Mouse (Mus musculus) forebrain, embryonic 14.5 days (tissue): Measurements from ENCODE around the gene Zfyve16. TPM values are rescaled to one million over a fixed set of nuclear protein-coding genes. Genes with fewer than 3 reads are reported as not detected.

ENCODE experiments used
- ATAC-seq: fragments of 200-750 bp; cut with Nextera tagmentation; 2 replicates; pipeline ENCODE4 v1.8.0; 2017; ENCODE audit warnings: mild to moderate bottlenecking, moderate library complexity
- DNase-seq: peaks from one replicate; pipeline ENCODE4 v3.0.0-alpha.2; 2015; ENCODE audit warnings: low spot score
- H3K27ac ChIP-seq: fragments of 300-500 bp; sonication (generic); 2 replicates; pipeline ENCODE4 v1.5.1; 2014; ENCODE audit warnings: low read depth, mild to moderate bottlenecking, control low read depth, low read length, moderate library complexity
- H3K27me3 ChIP-seq: fragments of 300-500 bp; sonication (generic); replicated peaks from 2 replicates; pipeline ENCODE4 v1.6.1; 2014; ENCODE audit warnings: low read length, control low read depth, mixed read lengths; ENCODE audit not compliant: control insufficient read depth, insufficient read depth
- H3K36me3 ChIP-seq: fragments of 300-500 bp; sonication (generic); 2 replicates; pipeline ENCODE4 v1.6.1; 2014; ENCODE audit warnings: low read length, control low read depth; ENCODE audit not compliant: control insufficient read depth, insufficient read depth
- H3K4me1 ChIP-seq: fragments of 300-500 bp; sonication (generic); 2 replicates; pipeline ENCODE4 v1.6.1; 2014; ENCODE audit warnings: antibody characterized with exemption, low read length, control low read depth; ENCODE audit not compliant: control insufficient read depth, insufficient read depth
- H3K4me2 ChIP-seq: fragments of 300-500 bp; sonication (generic); 2 replicates; pipeline ENCODE4 v1.6.1; 2014; ENCODE audit warnings: mild to moderate bottlenecking, control low read depth, low read length
- H3K4me3 ChIP-seq: fragments of 300-500 bp; sonication (generic); 2 replicates; pipeline ENCODE4 v1.5.1; 2014; ENCODE audit warnings: low read depth, low read length, control low read depth
- H3K9ac ChIP-seq: fragments of 300-500 bp; sonication (generic); 2 replicates; pipeline ENCODE4 v1.6.1; 2014; ENCODE audit warnings: mild to moderate bottlenecking, low read length, control low read depth, moderate library complexity
- H3K9me3 ChIP-seq: fragments of 300-500 bp; sonication (generic); replicated peaks from 2 replicates; pipeline ENCODE4 v1.6.1; 2016; ENCODE audit warnings: low read length, control low read depth, mixed read lengths; ENCODE audit not compliant: control insufficient read depth
- WGBS: fragments of 180-500 bp; shearing (Covaris S2); extraction: QIAGEN DNeasy Blood & Tissue Kit; methylation state at CpG from one replicate; pipeline ENCODE4 v1.1.7; 2014; 5-methylcytosine and 5-hydroxymethylcytosine counted together
- polyA plus RNA-seq: library from polyadenylated mRNA; unstranded; fragments of >200 nt; fragmentation: Nextera tagmentation; extraction: Ambion mirVana; gene quantifications from 2 replicates; pipeline ENCODE4 v1.2.1, GENCODE M21; 2014

The Zfyve16 gene
- polyA plus RNA-seq, 1 experiment from 2014 or later, result 9.4 TPM

GRCm38 (mm10) chr13:92539126-92539525, 8.5 kb upstream of the Zfyve16 start:
- Histone ChIP-seq H3K4me3 (no peak overlapping the region), H3K9ac (no peak overlapping the region), H3K4me2 (no peak overlapping the region), H3K4me1 (no peaks in the 10 kb centered on the region), H3K9me3 (no peaks in the 10 kb centered on the region), H3K27me3 (no peaks in the 10 kb centered on the region), H3K36me3 (no peaks in the 10 kb centered on the region), H3K27ac (no peak overlapping the region)
- ATAC-seq (no peak), DNase-seq (no peak)
- 35% methylated on average over 4 of the region's 4 CpGs for WGBS

- no peaks in the 10 kb centered on the region for H3K36me3 ChIP-seq
- H3K27ac ChIP-seq, result no peak overlapping the region
- peaks cover 4% of the 10 kb centered on the region for H3K4me1 ChIP-seq
- H3K4me2 ChIP-seq, result no peak overlapping the region
- no peak for ATAC-seq
- no peak overlapping the region for H3K9ac ChIP-seq
- no peak overlapping the region for H3K4me3 ChIP-seq
- no peaks in the 10 kb centered on the region for H3K27me3 ChIP-seq
- no peak for DNase-seq
- no peaks in the 10 kb centered on the region for H3K9me3 ChIP-seq
- 49% methylated on average over 2 of the region's 2 CpGs for WGBS
These were observed 3.1 kb upstream of the Zfyve16 start for GRCm38 (mm10) chr13:92533801-92534200.

- ATAC-seq, result no peak
- no peak for DNase-seq
- H3K36me3 ChIP-seq, result no peaks in the 10 kb centered on the region
- 72% methylated on average over 2 of the region's 2 CpGs for WGBS
- no peak overlapping the region for H3K4me2 ChIP-seq
- H3K27ac ChIP-seq, result no peak overlapping the region
- no peak overlapping the region for H3K4me3 ChIP-seq
- no peaks in the 10 kb centered on the region for H3K27me3 ChIP-seq
- peaks cover 6% of the 10 kb centered on the region for H3K4me1 ChIP-seq
- no peak overlapping the region for H3K9ac ChIP-seq
- no peaks in the 10 kb centered on the region for H3K9me3 ChIP-seq
These were observed 1.5 kb upstream of the Zfyve16 start for GRCm38 (mm10) chr13:92532216-92532615.

- peak overlapping the region; percentile 76 for H3K4me2 ChIP-seq
- no peaks in the 10 kb centered on the region for H3K9me3 ChIP-seq
- H3K27ac ChIP-seq, result peak overlapping the region; percentile 78
- H3K36me3 ChIP-seq, result no peaks in the 10 kb centered on the region
- 4% methylated on average over 15 of the region's 15 CpGs for WGBS
- H3K4me1 ChIP-seq, result peaks cover 6% of the 10 kb centered on the region
- no peak for DNase-seq
- no peaks in the 10 kb centered on the region for H3K27me3 ChIP-seq
- H3K4me3 ChIP-seq, result peak overlapping the region; percentile 47
- ATAC-seq, result no peak; the same call in 1 of the 2 replicates
- peak overlapping the region; percentile 67 for H3K9ac ChIP-seq
These were observed 569 bp upstream of the Zfyve16 start for GRCm38 (mm10) chr13:92531237-92531636.

GRCm38 (mm10) chr13:92529828-92530720, 594 bp downstream of the Zfyve16 start:
- ATAC-seq (peak; percentile 91), DNase-seq (peak; percentile 65)
- no peaks in the 10 kb centered on the region for H3K36me3 ChIP-seq
- H3K27me3 ChIP-seq, result no peaks in the 10 kb centered on the region
- peak overlapping the region; percentile 78 for H3K27ac ChIP-seq
- peak overlapping the region; percentile 76 for H3K4me2 ChIP-seq
- H3K9me3 ChIP-seq, result no peaks in the 10 kb centered on the region
- H3K9ac ChIP-seq, result peak overlapping the region; percentile 67
- H3K4me3 ChIP-seq, result peak overlapping the region; percentile 47
- peaks cover 6% of the 10 kb centered on the region for H3K4me1 ChIP-seq
- WGBS, result 3% methylated on average over 44 of the region's 47 CpGs

GRCm38 (mm10) chr13:92523178-92523813, 7.4 kb downstream of the Zfyve16 start:
- Histone ChIP-seq H3K4me2 (no peak overlapping the region), H3K9ac (no peak overlapping the region), H3K4me1 (no peaks in the 10 kb centered on the region), H3K27ac (no peak overlapping the region), H3K36me3 (peaks cover 32% of the 10 kb centered on the region), H3K4me3 (no peak overlapping the region), H3K27me3 (no peaks in the 10 kb centered on the region), H3K9me3 (no peaks in the 10 kb centered on the region)
- DNase-seq (no peak), ATAC-seq (no peak)
- 93% methylated on average over 5 of the region's 5 CpGs for WGBS

- WGBS, result 90% methylated on average over 12 of the region's 12 CpGs
- H3K4me3 ChIP-seq, result no peak overlapping the region
- H3K27me3 ChIP-seq, result no peaks in the 10 kb centered on the region
- no peak for ATAC-seq
- no peak overlapping the region for H3K27ac ChIP-seq
- peaks cover 38% of the 10 kb centered on the region for H3K36me3 ChIP-seq
- no peaks in the 10 kb centered on the region for H3K4me1 ChIP-seq
- no peak for DNase-seq
- H3K4me2 ChIP-seq, result no peak overlapping the region
- no peaks in the 10 kb centered on the region for H3K9me3 ChIP-seq
- no peak overlapping the region for H3K9ac ChIP-seq
These were observed 25.8 kb downstream of the Zfyve16 start for GRCm38 (mm10) chr13:92504871-92505270.

- Histone ChIP-seq H3K27ac (no peak overlapping the region), H3K36me3 (peaks cover 25% of the 10 kb centered on the region), H3K27me3 (no peaks in the 10 kb centered on the region), H3K9me3 (no peaks in the 10 kb centered on the region), H3K4me1 (no peaks in the 10 kb centered on the region), H3K9ac (no peak overlapping the region), H3K4me3 (no peak overlapping the region), H3K4me2 (no peak overlapping the region)
- ATAC-seq, result no peak
- DNase-seq, result no peak
- 92% methylated on average over 1 of the region's 1 CpGs for WGBS
These were observed 38.7 kb downstream of the Zfyve16 start for GRCm38 (mm10) chr13:92491923-92492322.

- no peaks in the 10 kb centered on the region for H3K4me1 ChIP-seq
- H3K9me3 ChIP-seq, result no peaks in the 10 kb centered on the region
- H3K27me3 ChIP-seq, result no peaks in the 10 kb centered on the region
- peaks cover 25% of the 10 kb centered on the region for H3K36me3 ChIP-seq
- H3K9ac ChIP-seq, result no peak overlapping the region
- ATAC-seq (no peak), DNase-seq (peak; percentile 6)
- H3K4me2 ChIP-seq, result no peak overlapping the region
- no peak overlapping the region for H3K4me3 ChIP-seq
- WGBS, result 68% methylated on average over 4 of the region's 4 CpGs
- no peak overlapping the region for H3K27ac ChIP-seq
These were observed 39.9 kb downstream of the Zfyve16 start for GRCm38 (mm10) chr13:92490817-92491216.
